Mouse (Mus musculus): ENCODE measurements around the gene Tmem135. TPM values are rescaled to one million over a fixed set of nuclear protein-coding genes. Genes with fewer than 3 reads are reported as not detected.
"Not testable (repeated sequence)": the region's sequence is repeated elsewhere in the genome, so short reads cannot be mapped to it uniquely, and the experiment has no call there.

The Tmem135 gene
- polyA plus RNA-seq, 1 experiment from 2014 or later = 14.6 TPM

DNA sequence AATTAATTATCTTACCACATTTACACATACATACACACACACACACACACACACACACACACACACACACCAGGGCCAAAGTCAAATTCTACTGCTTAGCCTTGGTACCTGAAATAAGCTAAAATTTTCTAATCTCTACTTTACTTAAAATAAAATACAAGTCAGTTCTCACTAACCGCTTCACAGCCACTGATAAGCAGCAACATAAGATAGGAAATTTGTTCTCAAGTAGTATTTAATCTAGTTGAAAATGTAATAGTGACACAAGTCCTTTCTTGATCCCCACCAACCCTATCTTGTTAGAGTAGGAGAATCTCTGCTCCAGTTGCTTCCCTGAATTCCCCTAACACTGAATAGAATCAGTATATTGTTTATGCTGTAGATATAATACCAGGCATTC, 67.6 kb downstream of the Tmem135 start:
- ATAC-seq (ENCODE audit: low FRiP score) (no peak), DNase-seq (ENCODE audit: low spot score) (no peak)
- Histone ChIP-seq H3K4me3 (ENCODE audit: low read depth, low read length) (no peak overlapping the region), H3K27me3 (ENCODE audit: control insufficient read depth, insufficient read depth, low read length) (no peaks in the 10 kb centered on the region), H3K4me2 (replicated peaks; ENCODE audit: low read depth, low read length) (no peak overlapping the region), H3K4me1 (replicated peaks; ENCODE audit: control insufficient read depth, insufficient read depth, low read length) (no peaks in the 10 kb centered on the region), H3K27ac (ENCODE audit: low read depth, low read length) (no peak overlapping the region), H3K36me3 (ENCODE audit: control insufficient read depth, insufficient read depth, low read length) (no peaks in the 10 kb centered on the region), H3K9ac (ENCODE audit: low read depth, low read length) (no peak overlapping the region), H3K9me3 (ENCODE audit: control insufficient read depth, low read length) (no peaks in the 10 kb centered on the region)
- WGBS = 94% methylated on average over 1 of the region's 1 CpGs

DNA sequence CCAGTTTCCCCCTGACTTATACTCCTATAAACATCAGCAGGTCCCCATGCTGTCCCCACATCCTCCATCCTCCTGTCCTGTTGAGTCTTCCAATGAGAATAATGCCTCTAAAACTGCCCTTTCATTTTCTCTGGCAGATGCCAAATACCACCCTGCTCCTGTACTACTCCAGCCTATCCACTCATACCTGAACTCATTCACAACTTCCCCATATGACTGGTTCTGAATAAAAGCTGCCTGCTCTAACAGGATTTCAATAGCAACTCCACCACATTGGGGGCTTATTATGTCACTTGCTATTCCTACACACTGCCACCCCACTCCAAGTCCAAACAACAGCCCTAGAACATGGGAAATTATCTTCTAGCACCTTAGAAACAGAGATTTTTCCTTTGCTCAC, 68.7 kb downstream of the Tmem135 start:
- H3K4me3 ChIP-seq (ENCODE audit: low read depth, low read length) = no peak overlapping the region
- no peaks in the 10 kb centered on the region for H3K4me1 ChIP-seq (replicated peaks; ENCODE audit: control insufficient read depth, insufficient read depth, low read length)
- ATAC-seq (ENCODE audit: low FRiP score) = no peak
- no peaks in the 10 kb centered on the region for H3K9me3 ChIP-seq (ENCODE audit: control insufficient read depth, low read length)
- no peak overlapping the region for H3K4me2 ChIP-seq (replicated peaks; ENCODE audit: low read depth, low read length)
- H3K27ac ChIP-seq (ENCODE audit: low read depth, low read length) = no peak overlapping the region
- H3K9ac ChIP-seq (ENCODE audit: low read depth, low read length) = no peak overlapping the region
- H3K27me3 ChIP-seq (ENCODE audit: control insufficient read depth, insufficient read depth, low read length) = no peaks in the 10 kb centered on the region
- no peak for DNase-seq (ENCODE audit: low spot score)
- H3K36me3 ChIP-seq (ENCODE audit: control insufficient read depth, insufficient read depth, low read length) = no peaks in the 10 kb centered on the region

DNA sequence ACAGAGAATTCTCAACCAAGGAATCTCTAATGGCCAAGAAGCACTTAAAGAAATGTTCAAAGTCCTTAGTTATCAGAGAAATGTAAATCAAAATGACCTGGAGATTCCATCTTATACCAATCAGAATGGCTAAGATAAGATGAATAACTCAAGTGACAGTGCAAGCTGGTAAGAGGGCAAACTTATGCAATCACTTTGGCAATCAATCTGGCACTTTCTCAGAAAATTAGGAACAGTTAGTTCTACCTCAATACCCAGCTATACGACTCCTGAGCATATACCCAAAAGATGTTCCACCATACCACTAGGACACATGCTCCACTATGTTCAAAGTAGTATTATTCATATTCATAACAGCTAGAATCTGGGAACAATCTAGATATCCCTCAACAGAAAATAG, 74.1 kb downstream of the Tmem135 start:
- no peaks in the 10 kb centered on the region for H3K36me3 ChIP-seq (ENCODE audit: control insufficient read depth, insufficient read depth, low read length)
- H3K9ac ChIP-seq (ENCODE audit: low read depth, low read length) = no peak overlapping the region
- 89% methylated on average over 1 of the region's 1 CpGs for WGBS
- no peak for ATAC-seq (ENCODE audit: low FRiP score)
- H3K27ac ChIP-seq (ENCODE audit: low read depth, low read length) = no peak overlapping the region
- DNase-seq (ENCODE audit: low spot score) = no peak
- no peak overlapping the region for H3K4me3 ChIP-seq (ENCODE audit: low read depth, low read length)
- H3K9me3 ChIP-seq (ENCODE audit: control insufficient read depth, low read length) = no peaks in the 10 kb centered on the region
- no peak overlapping the region for H3K4me2 ChIP-seq (replicated peaks; ENCODE audit: low read depth, low read length)
- no peaks in the 10 kb centered on the region for H3K4me1 ChIP-seq (replicated peaks; ENCODE audit: control insufficient read depth, insufficient read depth, low read length)
- no peaks in the 10 kb centered on the region for H3K27me3 ChIP-seq (ENCODE audit: control insufficient read depth, insufficient read depth, low read length)

DNA sequence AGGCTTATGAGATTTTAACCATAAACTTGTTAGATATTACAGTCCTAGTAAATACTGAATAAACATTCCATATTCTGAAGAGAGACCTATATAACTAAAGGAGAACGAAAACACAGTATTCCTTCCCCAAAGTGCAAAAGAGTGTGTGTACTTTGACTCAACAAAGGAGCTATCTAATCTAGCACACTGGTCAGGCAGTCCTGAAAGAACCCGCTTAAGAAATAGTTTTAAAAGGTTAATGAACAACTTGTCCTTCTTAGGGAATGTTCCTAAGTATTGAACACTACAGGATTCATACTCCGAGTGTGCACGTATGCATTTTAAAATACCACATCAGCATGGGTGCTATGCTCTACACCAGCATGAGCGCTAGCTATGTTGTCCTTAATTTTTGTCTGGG, 76.3 kb downstream of the Tmem135 start:
- no peaks in the 10 kb centered on the region for H3K27me3 ChIP-seq (ENCODE audit: control insufficient read depth, insufficient read depth, low read length)
- DNase-seq (ENCODE audit: low spot score) (no peak), ATAC-seq (ENCODE audit: low FRiP score) (no peak)
- no peak overlapping the region for H3K27ac ChIP-seq (ENCODE audit: low read depth, low read length)
- WGBS = 95% methylated on average over 5 of the region's 5 CpGs
- H3K36me3 ChIP-seq (ENCODE audit: control insufficient read depth, insufficient read depth, low read length) = no peaks in the 10 kb centered on the region
- H3K4me2 ChIP-seq (replicated peaks; ENCODE audit: low read depth, low read length) = no peak overlapping the region
- no peak overlapping the region for H3K4me3 ChIP-seq (ENCODE audit: low read depth, low read length)
- no peaks in the 10 kb centered on the region for H3K9me3 ChIP-seq (ENCODE audit: control insufficient read depth, low read length)
- H3K9ac ChIP-seq (ENCODE audit: low read depth, low read length) = no peak overlapping the region
- no peaks in the 10 kb centered on the region for H3K4me1 ChIP-seq (replicated peaks; ENCODE audit: control insufficient read depth, insufficient read depth, low read length)

DNA sequence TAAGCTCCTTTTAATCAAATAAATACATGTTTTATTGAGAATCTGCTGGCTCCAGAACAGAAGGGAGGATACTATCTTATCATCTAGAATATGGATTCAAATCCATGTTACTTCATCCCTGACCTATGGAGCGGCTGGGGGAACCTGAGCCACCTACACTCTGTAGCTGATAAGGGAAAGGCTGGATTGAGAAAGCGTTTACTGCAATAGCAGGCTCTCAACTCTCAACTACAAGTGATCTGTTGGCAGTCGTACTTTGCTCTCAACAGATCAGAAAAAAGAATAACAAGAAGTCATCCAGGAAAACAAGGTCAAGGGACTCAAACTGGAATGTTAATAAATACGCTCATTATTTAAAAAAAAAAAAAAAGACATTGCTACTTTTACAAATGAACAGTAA, 77.3 kb downstream of the Tmem135 start:
- no peaks in the 10 kb centered on the region for H3K36me3 ChIP-seq (ENCODE audit: control insufficient read depth, insufficient read depth, low read length)
- H3K27ac ChIP-seq (ENCODE audit: low read depth, low read length) = no peak overlapping the region
- no peak overlapping the region for H3K4me2 ChIP-seq (replicated peaks; ENCODE audit: low read depth, low read length)
- H3K27me3 ChIP-seq (ENCODE audit: control insufficient read depth, insufficient read depth, low read length) = no peaks in the 10 kb centered on the region
- H3K9ac ChIP-seq (ENCODE audit: low read depth, low read length) = no peak overlapping the region
- DNase-seq (ENCODE audit: low spot score) (no peak), ATAC-seq (ENCODE audit: low FRiP score) (no peak)
- no peaks in the 10 kb centered on the region for H3K9me3 ChIP-seq (ENCODE audit: control insufficient read depth, low read length)
- 82% methylated on average over 4 of the region's 4 CpGs for WGBS
- no peaks in the 10 kb centered on the region for H3K4me1 ChIP-seq (replicated peaks; ENCODE audit: control insufficient read depth, insufficient read depth, low read length)
- H3K4me3 ChIP-seq (ENCODE audit: low read depth, low read length) = no peak overlapping the region

DNA sequence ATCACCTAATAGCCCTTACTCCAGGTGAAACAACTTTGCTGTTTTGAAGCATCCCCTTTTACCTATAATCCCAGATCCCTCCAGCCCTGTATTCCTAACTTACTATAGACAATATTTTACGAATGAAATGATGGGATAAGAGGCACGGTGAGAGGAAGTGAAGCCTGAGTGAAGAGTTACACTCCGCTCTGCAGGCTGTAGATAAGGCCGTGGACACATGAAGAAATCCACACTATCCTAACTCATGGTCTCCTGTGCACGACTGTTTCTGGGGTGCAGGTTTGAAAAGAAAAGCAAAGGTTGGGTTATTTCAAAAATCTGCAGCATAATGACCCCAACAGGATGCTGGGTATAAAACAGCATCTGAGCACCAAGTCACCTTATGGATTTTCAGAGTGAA, 77.8 kb downstream of the Tmem135 start:
- DNase-seq (ENCODE audit: low spot score) (no peak), ATAC-seq (ENCODE audit: low FRiP score) (no peak)
- no peaks in the 10 kb centered on the region for H3K4me1 ChIP-seq (replicated peaks; ENCODE audit: control insufficient read depth, insufficient read depth, low read length)
- H3K27ac ChIP-seq (ENCODE audit: low read depth, low read length) = no peak overlapping the region
- H3K4me2 ChIP-seq (replicated peaks; ENCODE audit: low read depth, low read length) = no peak overlapping the region
- H3K4me3 ChIP-seq (ENCODE audit: low read depth, low read length) = no peak overlapping the region
- no peak overlapping the region for H3K9ac ChIP-seq (ENCODE audit: low read depth, low read length)
- H3K27me3 ChIP-seq (ENCODE audit: control insufficient read depth, insufficient read depth, low read length) = no peaks in the 10 kb centered on the region
- 93% methylated on average over 5 of the region's 5 CpGs for WGBS
- no peaks in the 10 kb centered on the region for H3K36me3 ChIP-seq (ENCODE audit: control insufficient read depth, insufficient read depth, low read length)
- H3K9me3 ChIP-seq (ENCODE audit: control insufficient read depth, low read length) = no peaks in the 10 kb centered on the region

DNA sequence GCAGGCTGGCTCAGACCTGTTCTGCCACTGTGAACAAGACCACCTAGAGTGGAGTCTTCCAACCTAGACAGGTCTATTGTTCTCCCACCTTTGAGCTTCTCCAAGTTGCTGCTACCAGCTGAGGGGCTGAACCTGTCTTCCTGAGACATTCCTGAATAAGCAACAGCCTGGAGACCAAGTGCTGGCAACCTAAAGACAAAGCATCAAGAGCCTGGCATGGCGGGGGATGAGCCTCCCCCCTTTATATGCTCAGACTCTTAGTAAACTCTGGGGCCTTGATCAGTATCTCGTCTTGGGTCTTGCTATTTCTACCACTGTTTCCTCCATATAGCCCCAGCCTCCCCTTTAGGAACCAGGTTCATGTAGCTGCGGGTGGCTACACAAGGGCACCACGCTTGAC, 81.3 kb downstream of the Tmem135 start:
- WGBS = 78% methylated on average over 4 of the region's 4 CpGs

DNA sequence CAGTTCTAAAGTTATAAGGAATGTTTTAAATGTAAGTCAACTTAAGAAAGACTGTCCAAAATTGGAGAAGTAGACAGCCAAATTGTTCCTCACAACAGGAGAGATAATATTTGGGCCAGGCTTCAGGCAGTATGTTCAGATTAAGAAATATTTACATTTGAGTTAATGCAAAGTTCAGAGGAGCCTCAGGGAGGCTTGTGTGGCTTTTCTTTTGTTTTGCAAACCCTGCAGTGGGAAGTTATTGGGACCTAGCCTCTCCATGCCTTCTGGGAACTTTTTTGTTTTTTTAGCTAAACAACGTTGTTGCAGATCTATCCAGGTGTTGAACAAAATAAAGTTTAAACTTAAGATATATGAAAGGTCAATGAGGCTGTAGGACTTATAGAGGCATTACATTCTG, 84.7 kb downstream of the Tmem135 start:
- Histone ChIP-seq H3K4me3 (ENCODE audit: low read depth, low read length) (no peak overlapping the region), H3K27ac (ENCODE audit: low read depth, low read length) (no peak overlapping the region), H3K9me3 (ENCODE audit: control insufficient read depth, low read length) (no peaks in the 10 kb centered on the region), H3K4me1 (replicated peaks; ENCODE audit: control insufficient read depth, insufficient read depth, low read length) (no peaks in the 10 kb centered on the region), H3K36me3 (ENCODE audit: control insufficient read depth, insufficient read depth, low read length) (no peaks in the 10 kb centered on the region), H3K9ac (ENCODE audit: low read depth, low read length) (no peak overlapping the region), H3K4me2 (replicated peaks; ENCODE audit: low read depth, low read length) (no peak overlapping the region), H3K27me3 (ENCODE audit: control insufficient read depth, insufficient read depth, low read length) (no peaks in the 10 kb centered on the region)
- no peak for ATAC-seq (ENCODE audit: low FRiP score)
- WGBS = 69% methylated on average over 1 of the region's 1 CpGs
- no peak for DNase-seq (ENCODE audit: low spot score)

More for the DNA sequence above, 81.3 kb downstream of the Tmem135 start:
- not testable (repeated sequence) for H3K4me1 ChIP-seq (replicated peaks; ENCODE audit: control insufficient read depth, insufficient read depth, low read length); H3K27ac ChIP-seq (ENCODE audit: low read depth, low read length); H3K9me3 ChIP-seq (ENCODE audit: control insufficient read depth, low read length); ATAC-seq (ENCODE audit: low FRiP score); H3K4me2 ChIP-seq (replicated peaks; ENCODE audit: low read depth, low read length); H3K27me3 ChIP-seq (ENCODE audit: control insufficient read depth, insufficient read depth, low read length); DNase-seq (ENCODE audit: low spot score); H3K4me3 ChIP-seq (ENCODE audit: low read depth, low read length); H3K36me3 ChIP-seq (ENCODE audit: control insufficient read depth, insufficient read depth, low read length); H3K9ac ChIP-seq (ENCODE audit: low read depth, low read length)

DNA sequence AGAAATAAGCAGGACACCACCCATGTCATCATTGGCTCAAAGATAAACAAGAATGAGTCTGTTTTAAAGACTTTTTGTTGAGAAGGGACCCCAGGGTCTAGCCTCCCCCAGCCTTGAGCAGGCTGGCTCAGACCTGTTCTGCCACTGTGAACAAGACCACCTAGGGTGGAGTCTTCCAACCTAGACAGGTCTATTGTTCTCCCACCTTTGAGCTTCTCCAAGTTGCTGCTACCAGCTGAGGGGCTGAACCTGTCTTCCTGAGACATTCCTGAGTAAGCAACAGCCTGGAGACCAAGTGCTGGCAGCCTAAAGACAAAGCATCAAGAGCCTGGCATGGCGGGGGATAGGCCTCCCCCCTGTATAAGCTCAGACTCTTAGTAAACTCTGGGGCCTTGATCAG, 86.9 kb downstream of the Tmem135 start:
- H3K4me3 ChIP-seq (ENCODE audit: low read depth, low read length); H3K36me3 ChIP-seq (ENCODE audit: control insufficient read depth, insufficient read depth, low read length); H3K4me2 ChIP-seq (replicated peaks; ENCODE audit: low read depth, low read length); H3K4me1 ChIP-seq (replicated peaks; ENCODE audit: control insufficient read depth, insufficient read depth, low read length); ATAC-seq (ENCODE audit: low FRiP score); H3K27me3 ChIP-seq (ENCODE audit: control insufficient read depth, insufficient read depth, low read length); H3K9me3 ChIP-seq (ENCODE audit: control insufficient read depth, low read length); H3K27ac ChIP-seq (ENCODE audit: low read depth, low read length); H3K9ac ChIP-seq (ENCODE audit: low read depth, low read length); DNase-seq (ENCODE audit: low spot score): not testable (repeated sequence)
- WGBS = 73% methylated on average over 1 of the region's 1 CpGs
